Mouse (Mus musculus) heart, postnatal 0 days (tissue): ENCODE measurements around the gene Olfml1.

Source experiments
- CTCF ChIP-seq: IDR thresholded peaks from 2 replicates; pipeline ENCODE4 v1.5.1; 2016; ENCODE audit warnings: antibody characterized with exemption, control low read depth, low read depth
- EP300 ChIP-seq: IDR thresholded peaks from 2 replicates; pipeline ENCODE4 v1.6.1; 2016; ENCODE audit warnings: antibody characterized with exemption, low read depth

DNA sequence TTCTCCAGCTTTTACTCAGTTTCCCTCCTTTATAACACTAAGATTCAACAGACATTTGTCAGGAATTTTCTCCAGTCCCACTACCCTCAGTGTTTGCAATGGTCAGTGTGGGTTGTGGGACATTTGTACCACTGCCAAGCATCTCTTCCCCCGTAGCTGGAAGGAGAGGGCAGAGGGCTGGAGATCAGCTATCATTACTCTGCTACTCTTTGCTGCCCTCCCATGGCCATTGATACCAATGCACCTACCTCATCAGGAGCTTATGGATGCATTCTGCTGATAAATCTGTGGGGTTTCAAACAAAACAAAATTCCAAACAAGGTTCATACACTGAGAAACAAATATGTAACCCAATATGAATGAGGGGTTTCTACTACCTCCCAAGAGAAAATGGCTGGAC is 40.9 kb upstream of the Olfml1 start:
- TF ChIP-seq CTCF (peak; percentile 69), EP300 (no peak)
